8 mouse cellular contexts compared by ENCODE assay signal in the genomic region with DNA sequence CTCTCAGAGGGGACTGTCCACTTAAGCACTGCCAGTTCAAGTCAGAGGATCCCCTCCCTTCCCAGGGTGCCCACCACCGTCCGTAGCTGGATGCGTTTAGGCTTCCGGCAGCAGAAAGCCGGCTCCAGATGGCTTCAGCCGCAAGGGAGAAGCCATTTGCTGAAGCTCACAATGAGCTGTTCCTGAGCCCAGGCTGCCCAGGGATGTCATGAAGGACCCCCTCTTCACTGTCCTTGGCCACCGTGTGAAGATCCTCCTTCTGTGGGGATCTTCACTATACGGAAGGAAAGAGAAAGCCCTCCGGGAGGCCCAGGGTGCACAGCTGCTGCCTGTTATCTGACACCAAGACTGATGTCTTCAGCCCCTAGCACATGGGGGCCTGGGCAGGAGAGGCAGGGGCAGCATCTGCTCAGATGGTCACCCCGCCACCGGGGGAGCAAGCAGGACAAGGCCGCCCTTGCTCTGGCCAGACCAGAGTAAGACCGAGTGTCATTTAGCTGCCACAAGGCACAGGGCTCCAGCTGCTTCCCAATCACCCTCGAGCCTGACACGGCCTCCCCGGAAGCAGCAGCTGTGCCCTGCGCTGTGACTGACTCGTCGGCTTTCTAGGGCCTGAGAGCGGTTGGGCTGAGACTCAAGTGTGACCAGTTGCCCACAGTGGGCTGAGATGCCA.
DNase-seq lines count a peak whose midpoint lies in the region; ATAC-seq lines count a peak whose summit lies in the region.

No protein-coding gene starts in this region.

- WGBS in heart, embryonic 15.5 days: 12% methylated on average over 20 of the region's 20 CpGs
- 13% methylated on average over 20 of the region's 20 CpGs for WGBS in liver, embryonic 12.5 days (ENCODE audit: insufficient replicate concordance)

- H3K4me3 ChIP-seq in heart, embryonic 15.5 days: peak overlapping the region; percentile 12
- H3K4me3 ChIP-seq in liver, embryonic 12.5 days: peak overlapping the region; percentile 12

- peak; percentile 53 for DNase-seq in adrenal gland, postnatal 14 days
- DNase-seq in adrenal gland, adult 18-20 months (ENCODE audit: low spot score in 2 of 2): no peak
- DNase-seq in right cerebral cortex, adult 18-20 months: peak; percentile 29
- DNase-seq in right cerebral cortex, postnatal 4 days: no peak
- DNase-seq in retina, embryonic 14.5 days (ENCODE audit: low spot score): peak; percentile 64
- DNase-seq in urinary bladder, postnatal 14 days (ENCODE audit: low spot score): no peak

- H3K9ac ChIP-seq in heart, embryonic 15.5 days: peak overlapping the region; percentile 3
- H3K9ac ChIP-seq in liver, embryonic 12.5 days: peak overlapping the region; percentile 47

- no peaks in the 10 kb centered on the region for H3K27me3 ChIP-seq in heart, embryonic 15.5 days
- H3K27me3 ChIP-seq in liver, embryonic 12.5 days (replicated peaks): no peaks in the 10 kb centered on the region

- H3K9me3 ChIP-seq in heart, embryonic 15.5 days (replicated peaks): no peaks in the 10 kb centered on the region
- no peaks in the 10 kb centered on the region for H3K9me3 ChIP-seq in liver, embryonic 12.5 days (replicated peaks)

- ATAC-seq in heart, embryonic 15.5 days (replicated peaks; ENCODE audit: insufficient number of reproducible peaks, insufficient read depth, low FRiP score, low read depth): no peak
- no peak for ATAC-seq in liver, embryonic 12.5 days

- H3K4me1 ChIP-seq in heart, embryonic 15.5 days (replicated peaks): peaks cover 85% of the 10 kb centered on the region
- H3K4me1 ChIP-seq in liver, embryonic 12.5 days: peaks cover 92% of the 10 kb centered on the region

- H3K36me3 ChIP-seq in heart, embryonic 15.5 days: no peaks in the 10 kb centered on the region
- no peaks in the 10 kb centered on the region for H3K36me3 ChIP-seq in liver, embryonic 12.5 days

- H3K27ac ChIP-seq in heart, embryonic 15.5 days: peak overlapping the region; percentile 77
- H3K27ac ChIP-seq in liver, embryonic 12.5 days: peak overlapping the region; percentile 82

- H3K4me2 ChIP-seq in heart, embryonic 15.5 days: peak overlapping the region; percentile 50
- H3K4me2 ChIP-seq in liver, embryonic 12.5 days: peak overlapping the region; percentile 61

Comparison
In these comparisons a context has a peak if more than half of its experiments do, and no peak if none do; other contexts are left out.
1. DNase-seq: peak in adrenal gland, postnatal 14 days (single experiment), right cerebral cortex, adult 18-20 months (single experiment) and retina, embryonic 14.5 days (single experiment); none in adrenal gland, adult 18-20 months (0 of 2), right cerebral cortex, postnatal 4 days (single experiment) and urinary bladder, postnatal 14 days (single experiment).